Mouse (Mus musculus) cerebellum, adult 9-10 months (tissue): Measurements from ENCODE around the gene Tns3.

ENCODE experiments used
- DNase-seq: peaks from one replicate; pipeline ENCODE4 v3.0.0; 2022

Tns3 gene

GRCm38 (mm10) chr11:8425226-8425570 lies 239.1 kb downstream of the Tns3 start:
- no peak for DNase-seq

DNA sequence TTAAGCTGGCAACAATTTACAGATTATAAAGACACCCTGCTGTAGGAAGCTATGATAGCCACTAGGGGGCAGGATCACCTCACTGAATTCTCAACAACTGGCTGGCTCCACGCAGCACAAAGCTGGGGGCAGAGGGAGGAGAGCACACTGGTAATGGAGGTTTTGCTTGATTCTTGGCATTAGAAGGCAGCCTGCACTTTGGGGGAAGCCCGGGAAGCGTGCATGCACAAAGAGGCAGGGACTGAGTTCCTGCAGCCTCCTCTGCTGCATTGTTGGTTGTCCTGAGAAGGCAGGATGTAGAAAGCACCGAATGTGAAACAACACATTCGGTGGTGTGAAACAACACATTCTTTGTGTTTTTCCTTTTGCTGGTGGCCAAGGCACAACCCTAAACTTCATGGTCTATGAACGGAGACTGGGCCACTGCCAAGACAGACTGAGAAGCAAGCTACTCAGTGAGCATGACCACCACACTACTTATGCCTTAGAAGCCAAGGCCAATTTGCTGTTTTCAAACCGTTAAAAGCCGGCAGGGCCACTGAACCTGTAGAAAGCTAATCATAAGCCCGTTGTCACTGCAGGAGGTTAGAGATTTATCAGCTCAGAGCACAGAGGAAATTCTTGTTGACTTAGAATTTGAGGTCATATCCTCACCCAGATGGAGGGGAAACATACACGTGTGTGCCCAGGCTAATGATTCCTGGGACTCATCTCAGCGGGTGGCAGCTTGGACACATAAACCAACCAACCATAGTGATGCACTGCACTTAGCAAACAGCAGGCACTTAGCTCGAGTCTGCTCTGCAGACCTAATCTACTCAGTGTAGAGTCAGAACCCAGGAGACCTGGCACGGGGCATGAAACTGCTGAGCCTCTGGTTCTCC lies 239.8 kb downstream of the Tns3 start:
- DNase-seq: peak; percentile 87

DNA sequence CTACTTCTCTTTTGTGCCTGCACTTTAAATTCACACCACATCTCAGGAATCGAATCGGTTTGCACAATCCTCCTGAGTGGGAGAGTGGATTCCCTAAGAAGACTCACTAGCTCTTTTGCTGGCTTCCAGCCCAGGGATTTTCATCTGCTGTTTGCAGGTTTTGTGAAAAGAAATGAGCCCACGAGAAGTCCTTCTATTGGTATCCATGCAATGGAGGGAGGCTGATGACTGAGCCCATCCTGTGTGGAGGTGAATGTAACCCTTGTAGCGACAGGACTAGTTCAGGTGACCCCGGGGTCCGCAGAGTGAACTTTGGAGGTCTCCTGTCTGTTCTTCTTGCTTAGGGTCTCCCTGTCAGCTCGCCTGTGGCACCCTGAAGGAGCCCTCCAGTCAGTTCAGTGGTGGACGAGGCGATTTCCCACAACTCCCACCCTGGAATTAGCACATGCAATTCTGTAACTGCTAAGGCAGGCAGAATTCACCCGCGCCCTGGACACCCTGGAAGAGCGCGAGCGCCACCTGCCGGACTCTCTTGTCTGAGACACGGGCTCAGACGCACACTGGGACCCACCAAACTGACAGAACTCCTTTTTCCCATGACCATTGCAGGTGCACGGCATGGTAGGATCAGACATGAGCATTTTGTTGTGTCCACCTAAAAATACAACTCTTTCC lies 259.0 kb downstream of the Tns3 start:
- no peak for DNase-seq

DNA sequence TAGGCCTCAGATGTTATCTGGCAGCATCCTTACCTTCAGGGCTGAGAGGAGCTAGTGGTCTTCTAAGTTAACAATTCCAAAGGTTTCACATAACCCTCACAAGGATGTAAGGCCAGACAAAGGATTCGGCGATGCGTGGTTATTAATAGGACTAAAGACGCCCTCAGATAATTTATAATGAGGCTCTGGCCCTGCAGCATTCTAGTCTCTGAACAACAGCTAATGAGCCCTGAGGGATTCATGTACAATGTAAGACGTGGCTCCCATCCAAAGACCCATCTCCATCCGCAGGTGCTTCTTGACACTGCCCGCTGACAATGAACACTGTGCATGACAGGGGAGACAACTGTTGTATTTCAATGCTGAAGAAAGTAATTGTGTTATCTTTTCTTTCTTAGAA lies 263.0 kb downstream of the Tns3 start:
- DNase-seq: no peak

GRCm38 (mm10) chr11:8396329-8396728 lies 268.0 kb downstream of the Tns3 start:
- no peak for DNase-seq

DNA sequence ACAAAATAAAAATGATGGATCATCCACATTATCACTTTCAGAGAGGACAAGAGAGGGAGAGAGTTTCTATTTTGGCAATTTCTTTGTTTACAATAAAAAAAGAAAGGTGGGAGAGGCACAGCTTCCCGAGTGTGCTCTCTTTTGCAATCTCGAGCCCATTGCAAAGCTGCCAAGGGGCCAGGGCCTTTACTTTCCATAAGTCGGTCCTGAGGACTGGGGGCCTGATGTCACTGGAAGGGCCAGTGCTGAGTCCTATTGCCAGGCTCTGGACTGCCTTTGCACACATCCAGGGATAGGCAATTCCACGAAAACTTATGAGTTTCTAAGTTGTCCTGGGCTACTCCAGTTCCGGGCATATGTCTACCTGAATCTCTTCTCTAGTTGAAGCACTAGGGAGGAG lies 272.8 kb downstream of the Tns3 start:
- no peak for DNase-seq

GRCm38 (mm10) chr11:8385891-8386405 lies 278.4 kb downstream of the Tns3 start:
- DNase-seq: no peak
